Mouse (Mus musculus): ENCODE measurements around the gene C2cd4b. TPM values are rescaled to one million over a fixed set of nuclear protein-coding genes. Genes with fewer than 3 reads are reported as not detected.

Gene C2cd4b
- polyA plus RNA-seq (2014; fragmentation: Nextera tagmentation; extraction: Ambion mirVana): 0.11 TPM in 1 of 2 replicates, not detected in the other

DNA sequence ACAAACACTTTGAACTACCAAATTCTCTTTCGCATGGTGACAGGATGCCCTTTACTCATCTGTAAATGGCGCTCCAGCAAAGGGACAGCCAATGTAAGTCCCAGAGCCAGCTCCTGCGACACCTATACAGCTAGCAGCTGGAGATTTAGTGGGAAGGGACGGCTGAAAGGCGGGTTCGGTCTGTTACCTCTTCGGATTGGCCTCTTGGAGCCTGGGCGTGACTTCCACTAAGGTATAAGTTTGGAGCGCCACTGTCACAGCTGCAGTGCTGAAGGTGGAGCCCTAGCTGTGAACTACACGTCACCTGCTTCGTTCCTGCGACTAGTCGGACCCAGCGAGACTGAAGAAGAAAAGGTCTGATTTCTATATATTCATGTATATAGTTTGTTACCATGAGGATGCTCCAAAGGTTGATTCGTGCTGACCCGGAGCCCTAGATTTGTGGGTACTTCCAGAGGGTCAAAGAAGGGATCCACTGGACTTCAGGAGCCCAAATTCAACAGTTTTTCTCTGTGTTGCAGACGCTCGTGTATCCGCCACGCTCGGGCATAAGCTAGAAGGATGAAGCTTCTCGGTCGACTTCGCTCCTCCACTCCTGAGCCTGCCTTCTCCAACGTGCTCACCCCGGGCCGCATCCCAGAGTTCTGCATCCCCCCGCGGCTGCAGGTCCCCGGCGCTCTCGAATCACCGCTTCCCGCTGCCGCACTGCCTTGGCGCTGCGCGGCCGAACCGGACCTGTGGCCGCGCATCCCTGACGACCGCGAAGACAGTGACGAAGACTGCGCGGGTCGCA is at the start of gene C2cd4b:
Gene C2cd4b (plus strand): TSS at position 275 of the 793 bp plus-strand sequence.
- H3K9ac ChIP-seq (ENCODE audit: low read depth, low read length): peak within 1 kb of the TSS; percentile 55
- 1% methylated on average over 49 of the region's 49 CpGs for WGBS
- DNase-seq (ENCODE audit: low spot score): peak; percentile 44

DNA sequence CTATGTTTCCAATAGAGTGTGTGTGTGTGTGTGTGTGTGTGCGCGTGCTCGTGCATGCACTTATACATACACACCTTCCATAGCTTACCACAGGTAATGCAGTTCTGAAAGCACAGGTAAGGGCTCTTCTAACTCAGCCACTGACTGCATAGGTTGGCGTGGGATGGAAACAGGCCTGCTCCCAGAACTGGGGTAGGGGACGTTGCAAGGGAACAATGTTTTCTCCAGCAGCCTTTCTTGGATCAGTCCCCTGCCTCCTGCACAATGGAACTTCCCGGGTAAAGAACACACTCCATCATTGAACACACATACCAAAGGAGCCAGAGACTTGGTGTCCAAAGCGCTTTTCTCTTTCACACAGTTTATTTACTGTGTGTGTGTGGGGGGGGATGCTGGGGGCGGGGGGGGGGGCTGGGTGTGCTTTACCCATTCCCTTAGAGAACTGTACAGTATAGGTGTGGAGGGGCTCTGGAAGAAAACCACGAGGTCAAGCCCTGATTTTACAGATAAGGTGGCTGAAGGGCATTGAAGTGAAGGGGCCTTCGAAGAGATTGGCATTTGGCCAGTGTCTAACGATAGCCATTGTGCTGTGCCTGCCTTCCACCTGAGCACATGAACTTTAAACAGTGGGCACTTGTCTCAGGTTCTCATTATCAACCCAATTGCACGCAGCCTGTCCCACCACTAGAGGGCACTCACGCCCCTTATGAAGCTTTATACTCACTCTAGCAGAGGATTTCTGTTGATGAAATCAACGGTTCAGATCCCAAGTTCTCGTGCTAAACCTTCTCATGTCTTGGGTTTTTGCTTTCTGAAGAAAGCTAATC is 48.0 kb upstream of the C2cd4b start:
- Histone ChIP-seq H3K9ac (ENCODE audit: low read depth, low read length) (no peak overlapping the region), H3K4me2 (replicated peaks; ENCODE audit: low read depth, low read length) (no peak overlapping the region), H3K27me3 (ENCODE audit: control insufficient read depth, insufficient read depth, low read length) (no peaks in the 10 kb centered on the region), H3K4me1 (replicated peaks; ENCODE audit: control insufficient read depth, insufficient read depth, low read length) (no peaks in the 10 kb centered on the region), H3K4me3 (ENCODE audit: low read depth, low read length) (no peak overlapping the region), H3K27ac (ENCODE audit: low read depth, low read length) (no peak overlapping the region), H3K36me3 (ENCODE audit: control insufficient read depth, insufficient read depth, low read length) (no peaks in the 10 kb centered on the region), H3K9me3 (ENCODE audit: control insufficient read depth, low read length) (no peaks in the 10 kb centered on the region)
- WGBS: 46% methylated on average over 15 of the region's 15 CpGs
- DNase-seq (ENCODE audit: low spot score) (peak; percentile 83), ATAC-seq (ENCODE audit: low FRiP score) (no peak)

More for the DNA sequence above, at the start of gene C2cd4b:
- H3K36me3 ChIP-seq (ENCODE audit: control insufficient read depth, insufficient read depth, low read length): no peaks in the 10 kb centered on the region
- ATAC-seq (ENCODE audit: low FRiP score): no peak; the same call in 1 of the 2 replicates
- H3K9me3 ChIP-seq (ENCODE audit: control insufficient read depth, low read length): no peaks in the 10 kb centered on the region
- H3K4me2 ChIP-seq (replicated peaks; ENCODE audit: low read depth, low read length): peak within 1 kb of the TSS; percentile 98
- peak within 1 kb of the TSS; percentile 62; the same call in 1 of the 2 replicates for H3K27ac ChIP-seq (ENCODE audit: low read depth, low read length)
- peaks cover 14% of the 10 kb centered on the region for H3K27me3 ChIP-seq (ENCODE audit: control insufficient read depth, insufficient read depth, low read length)
- H3K4me3 ChIP-seq (ENCODE audit: low read depth, low read length): peak within 1 kb of the TSS; percentile 64
- H3K4me1 ChIP-seq (replicated peaks; ENCODE audit: control insufficient read depth, insufficient read depth, low read length): 0 out of 2 replicates have a peak, but pooled peaks cover 2% of the 10 kb centered on the region

DNA sequence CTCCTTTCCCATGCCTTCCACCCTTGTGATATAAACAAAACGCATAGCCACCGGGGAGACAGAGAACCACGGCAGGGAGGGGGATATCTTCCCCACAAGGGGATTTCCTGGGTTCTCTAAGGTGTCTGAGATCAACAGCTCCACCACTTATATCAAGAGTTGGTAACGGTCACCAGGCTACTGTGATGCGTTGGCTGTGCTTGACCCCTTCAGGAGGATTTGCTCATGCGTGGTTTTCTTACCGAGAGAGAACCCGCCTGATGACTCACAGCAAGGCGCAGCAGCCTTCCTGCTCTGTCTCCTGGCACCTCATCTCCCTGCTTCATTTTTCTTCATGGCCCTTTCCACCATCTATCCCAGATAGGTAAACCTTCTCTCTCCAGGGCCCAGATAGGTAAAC is 47.1 kb upstream of the C2cd4b start:
- H3K36me3 ChIP-seq (ENCODE audit: control insufficient read depth, insufficient read depth, low read length): no peaks in the 10 kb centered on the region
- no peak overlapping the region for H3K9ac ChIP-seq (ENCODE audit: low read depth, low read length)
- H3K27me3 ChIP-seq (ENCODE audit: control insufficient read depth, insufficient read depth, low read length): no peaks in the 10 kb centered on the region
- no peak for DNase-seq (ENCODE audit: low spot score)
- no peak overlapping the region for H3K4me3 ChIP-seq (ENCODE audit: low read depth, low read length)
- H3K4me2 ChIP-seq (replicated peaks; ENCODE audit: low read depth, low read length): no peak overlapping the region
- no peak overlapping the region for H3K27ac ChIP-seq (ENCODE audit: low read depth, low read length)
- H3K4me1 ChIP-seq (replicated peaks; ENCODE audit: control insufficient read depth, insufficient read depth, low read length): no peaks in the 10 kb centered on the region
- no peak for ATAC-seq (ENCODE audit: low FRiP score)
- WGBS: 82% methylated on average over 9 of the region's 9 CpGs
- no peaks in the 10 kb centered on the region for H3K9me3 ChIP-seq (ENCODE audit: control insufficient read depth, low read length)

DNA sequence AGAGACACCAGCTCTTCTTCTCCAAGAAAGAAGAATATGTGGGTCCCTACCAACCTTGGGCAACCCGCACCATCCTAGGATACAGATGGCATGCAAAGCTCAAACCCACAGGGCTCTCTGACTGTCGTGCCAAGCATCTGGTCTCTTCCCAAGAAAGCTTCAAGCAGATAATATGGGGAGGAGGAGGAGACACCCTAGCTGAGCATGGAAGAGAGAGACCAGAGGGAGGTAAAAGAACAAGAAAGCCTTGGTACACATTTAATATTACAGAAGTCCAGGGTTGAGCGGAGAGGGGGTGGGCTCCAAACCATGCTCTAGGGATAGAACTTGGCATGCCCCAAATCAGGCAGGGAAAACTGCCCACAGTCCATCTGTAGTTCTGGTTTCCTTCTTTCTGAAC is 42.2 kb upstream of the C2cd4b start:
- Histone ChIP-seq H3K27ac (ENCODE audit: low read depth, low read length) (no peak overlapping the region), H3K4me1 (replicated peaks; ENCODE audit: control insufficient read depth, insufficient read depth, low read length) (no peaks in the 10 kb centered on the region), H3K4me3 (ENCODE audit: low read depth, low read length) (no peak overlapping the region), H3K27me3 (ENCODE audit: control insufficient read depth, insufficient read depth, low read length) (no peaks in the 10 kb centered on the region), H3K9ac (ENCODE audit: low read depth, low read length) (no peak overlapping the region), H3K36me3 (ENCODE audit: control insufficient read depth, insufficient read depth, low read length) (no peaks in the 10 kb centered on the region), H3K4me2 (replicated peaks; ENCODE audit: low read depth, low read length) (no peak overlapping the region), H3K9me3 (ENCODE audit: control insufficient read depth, low read length) (no peaks in the 10 kb centered on the region)
- 89% methylated on average over 3 of the region's 3 CpGs for WGBS
- no peak for DNase-seq (ENCODE audit: low spot score)
- no peak for ATAC-seq (ENCODE audit: low FRiP score)

DNA sequence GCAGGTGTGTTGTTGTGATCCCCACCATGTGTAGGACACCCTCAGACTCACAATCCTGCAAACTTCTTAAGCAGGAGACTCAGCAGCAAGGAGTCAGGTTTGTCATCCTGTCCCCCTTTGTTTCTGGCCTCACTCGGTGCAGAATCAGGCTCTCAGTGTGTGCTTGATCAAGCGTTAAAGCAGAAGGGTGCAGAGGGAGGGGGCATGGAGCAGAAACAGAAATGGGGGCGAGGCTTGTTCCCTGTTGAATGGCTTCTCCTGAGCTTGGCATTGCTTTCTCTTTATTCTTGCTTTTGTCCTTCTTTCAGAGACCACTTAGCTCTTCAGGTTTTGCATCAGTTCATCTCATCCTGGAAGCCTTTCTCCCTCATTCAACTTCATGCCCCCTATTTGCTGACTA is 40.6 kb upstream of the C2cd4b start:
- ATAC-seq (ENCODE audit: low FRiP score) (no peak), DNase-seq (ENCODE audit: low spot score) (no peak)
- Histone ChIP-seq H3K9ac (ENCODE audit: low read depth, low read length) (no peak overlapping the region), H3K27ac (ENCODE audit: low read depth, low read length) (no peak overlapping the region), H3K36me3 (ENCODE audit: control insufficient read depth, insufficient read depth, low read length) (no peaks in the 10 kb centered on the region), H3K4me3 (ENCODE audit: low read depth, low read length) (no peak overlapping the region), H3K4me2 (replicated peaks; ENCODE audit: low read depth, low read length) (no peak overlapping the region), H3K9me3 (ENCODE audit: control insufficient read depth, low read length) (no peaks in the 10 kb centered on the region), H3K27me3 (ENCODE audit: control insufficient read depth, insufficient read depth, low read length) (no peaks in the 10 kb centered on the region), H3K4me1 (replicated peaks; ENCODE audit: control insufficient read depth, insufficient read depth, low read length) (no peaks in the 10 kb centered on the region)
- WGBS: 18% methylated on average over 3 of the region's 3 CpGs

DNA sequence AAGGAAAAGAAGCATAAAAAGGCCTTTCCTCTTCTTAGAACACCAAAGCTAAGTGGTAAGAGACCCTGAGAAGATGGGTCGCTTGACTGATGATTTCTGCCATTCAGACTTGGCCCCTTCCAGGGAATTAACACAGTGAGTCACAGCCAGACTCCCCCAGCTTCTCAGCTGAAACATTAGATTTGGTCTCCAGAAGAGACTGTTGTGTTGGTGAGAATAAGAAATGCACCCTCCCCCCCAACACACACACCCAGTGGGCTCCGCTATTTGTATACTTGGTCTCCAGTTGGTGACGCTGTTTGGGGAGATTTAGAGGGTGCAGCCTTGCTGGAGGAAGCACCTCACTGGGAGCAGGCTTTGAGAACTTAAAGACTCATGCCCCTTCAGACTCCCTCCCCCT is 39.1 kb upstream of the C2cd4b start:
- Histone ChIP-seq H3K9ac (ENCODE audit: low read depth, low read length) (no peak overlapping the region), H3K36me3 (ENCODE audit: control insufficient read depth, insufficient read depth, low read length) (no peaks in the 10 kb centered on the region), H3K4me2 (replicated peaks; ENCODE audit: low read depth, low read length) (no peak overlapping the region), H3K27me3 (ENCODE audit: control insufficient read depth, insufficient read depth, low read length) (no peaks in the 10 kb centered on the region), H3K4me1 (replicated peaks; ENCODE audit: control insufficient read depth, insufficient read depth, low read length) (no peaks in the 10 kb centered on the region), H3K4me3 (ENCODE audit: low read depth, low read length) (no peak overlapping the region), H3K27ac (ENCODE audit: low read depth, low read length) (no peak overlapping the region), H3K9me3 (ENCODE audit: control insufficient read depth, low read length) (no peaks in the 10 kb centered on the region)
- WGBS: 86% methylated on average over 3 of the region's 3 CpGs
- ATAC-seq (ENCODE audit: low FRiP score) (no peak), DNase-seq (ENCODE audit: low spot score) (no peak)

DNA sequence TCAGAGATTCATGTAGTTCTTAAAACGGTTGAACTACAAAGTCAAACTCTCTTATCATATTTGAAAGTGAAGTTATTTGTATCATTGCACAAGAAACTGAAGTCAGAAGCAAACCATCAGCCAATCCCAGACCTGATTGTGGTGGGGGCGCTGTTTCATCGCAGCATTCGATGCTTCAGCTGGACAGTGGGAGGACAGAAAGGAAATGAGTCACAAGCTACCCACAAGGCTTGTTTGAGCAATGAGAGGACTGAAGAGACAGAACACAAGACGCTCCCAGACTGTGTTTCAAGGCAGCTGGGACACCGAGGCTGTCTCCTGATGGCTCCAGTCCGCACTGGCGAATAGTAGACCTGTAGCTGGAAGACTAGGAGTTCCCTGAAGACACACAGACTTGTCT is 36.9 kb upstream of the C2cd4b start:
- 91% methylated on average over 8 of the region's 8 CpGs for WGBS
- ATAC-seq (ENCODE audit: low FRiP score): no peak

DNA sequence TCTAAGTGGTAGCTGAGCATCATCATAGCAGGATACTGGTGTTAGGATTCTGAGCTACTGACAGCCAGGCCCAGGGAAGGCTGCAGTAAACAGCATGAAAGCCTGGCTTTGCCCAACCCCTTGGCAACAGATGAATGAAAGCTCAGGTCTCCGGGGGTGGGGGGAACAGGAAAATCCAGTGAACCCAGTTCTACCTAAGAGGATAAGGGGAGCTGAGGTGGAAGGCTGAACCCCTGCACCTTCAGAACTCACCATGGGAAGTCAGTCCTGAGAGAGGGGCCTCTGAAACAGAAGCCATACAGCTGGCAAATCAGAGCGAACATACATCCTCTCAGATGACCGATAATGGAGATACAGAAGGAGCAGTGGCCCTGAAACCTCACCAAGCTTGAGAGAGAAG is 34.0 kb upstream of the C2cd4b start:
- Histone ChIP-seq H3K4me3 (ENCODE audit: low read depth, low read length) (no peak overlapping the region), H3K27me3 (ENCODE audit: control insufficient read depth, insufficient read depth, low read length) (no peaks in the 10 kb centered on the region), H3K4me1 (replicated peaks; ENCODE audit: control insufficient read depth, insufficient read depth, low read length) (no peaks in the 10 kb centered on the region), H3K27ac (ENCODE audit: low read depth, low read length) (no peak overlapping the region), H3K36me3 (ENCODE audit: control insufficient read depth, insufficient read depth, low read length) (no peaks in the 10 kb centered on the region), H3K9me3 (ENCODE audit: control insufficient read depth, low read length) (no peaks in the 10 kb centered on the region), H3K4me2 (replicated peaks; ENCODE audit: low read depth, low read length) (no peak overlapping the region), H3K9ac (ENCODE audit: low read depth, low read length) (no peak overlapping the region)
- no peak for ATAC-seq (ENCODE audit: low FRiP score)
- 71% methylated on average over 3 of the region's 3 CpGs for WGBS
- no peak for DNase-seq (ENCODE audit: low spot score)

More for the DNA sequence above, 36.9 kb upstream of the C2cd4b start:
- H3K27me3 ChIP-seq (ENCODE audit: control insufficient read depth, insufficient read depth, low read length): no peaks in the 10 kb centered on the region
- no peaks in the 10 kb centered on the region for H3K36me3 ChIP-seq (ENCODE audit: control insufficient read depth, insufficient read depth, low read length)
- no peak for DNase-seq (ENCODE audit: low spot score)
- no peak overlapping the region for H3K4me3 ChIP-seq (ENCODE audit: low read depth, low read length)
- H3K9me3 ChIP-seq (ENCODE audit: control insufficient read depth, low read length): no peaks in the 10 kb centered on the region
- H3K9ac ChIP-seq (ENCODE audit: low read depth, low read length): no peak overlapping the region
- no peaks in the 10 kb centered on the region for H3K4me1 ChIP-seq (replicated peaks; ENCODE audit: control insufficient read depth, insufficient read depth, low read length)
- H3K27ac ChIP-seq (ENCODE audit: low read depth, low read length): no peak overlapping the region
- H3K4me2 ChIP-seq (replicated peaks; ENCODE audit: low read depth, low read length): no peak overlapping the region
